Mouse (Mus musculus) frontal cortex, postnatal 10 days (tissue): ENCODE results near the gene Hcar2.

ENCODE experiments used
- DNase-seq, 2 experiments: peaks; one replicate each; pipeline ENCODE4 v3.0.0; 2022; ENCODE audit warnings: low spot score in 2 of 2, mixed read lengths in 1 of 2

Hcar2 gene

DNA sequence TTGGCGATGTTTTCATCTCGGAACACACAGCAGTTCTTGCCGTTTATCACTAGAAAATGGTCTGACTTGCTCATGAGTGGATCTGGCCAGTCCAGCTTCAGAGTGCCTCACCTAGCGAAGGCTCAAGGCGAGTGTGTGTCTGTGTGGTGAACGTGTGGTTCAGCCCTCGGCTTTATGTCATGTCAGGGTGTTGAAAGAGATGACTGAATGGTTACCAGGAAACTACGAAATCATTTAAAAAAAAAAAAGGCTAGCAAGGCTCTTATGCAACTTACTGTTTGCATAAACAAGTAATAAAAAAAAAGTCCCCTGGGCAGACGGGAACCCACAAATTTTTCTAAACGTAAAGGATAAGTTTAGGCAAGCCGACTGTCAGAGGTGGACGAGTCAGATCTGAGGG is at the start of gene Hcar2:
Gene Hcar2, minus strand, starts transcription at position 135 of the 400 bp plus-strand sequence.
- DNase-seq = no peak

GRCm38 (mm10) chr5:123914852-123915251 is 49.6 kb upstream of the Hcar2 start:
- no peak for DNase-seq

DNA sequence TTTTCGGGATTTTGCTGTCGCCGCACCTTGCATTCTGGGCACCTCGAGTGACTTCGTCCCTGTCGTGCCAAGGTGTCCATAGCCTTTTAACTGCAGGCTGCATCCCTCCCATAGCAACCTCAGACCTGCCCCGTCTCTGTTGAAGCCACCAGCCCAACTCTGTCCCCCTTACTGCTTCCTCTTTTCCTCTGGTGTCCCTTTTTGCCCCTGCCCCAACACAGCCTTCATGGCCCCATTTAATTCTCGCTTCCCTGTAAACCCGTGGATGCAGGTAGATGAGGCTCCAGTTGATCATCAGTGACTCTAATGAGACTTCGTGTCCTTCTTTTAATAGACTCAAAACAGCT is 42.3 kb upstream of the Hcar2 start:
- no peak for DNase-seq

- peak; percentile 94 to 99 for DNase-seq
These were observed 41.8 kb upstream of the Hcar2 start, which contains the start of gene Denr for GRCm38 (mm10) chr5:123906976-123907630. Gene Denr (plus strand): TSS chr5:123907175.

DNA sequence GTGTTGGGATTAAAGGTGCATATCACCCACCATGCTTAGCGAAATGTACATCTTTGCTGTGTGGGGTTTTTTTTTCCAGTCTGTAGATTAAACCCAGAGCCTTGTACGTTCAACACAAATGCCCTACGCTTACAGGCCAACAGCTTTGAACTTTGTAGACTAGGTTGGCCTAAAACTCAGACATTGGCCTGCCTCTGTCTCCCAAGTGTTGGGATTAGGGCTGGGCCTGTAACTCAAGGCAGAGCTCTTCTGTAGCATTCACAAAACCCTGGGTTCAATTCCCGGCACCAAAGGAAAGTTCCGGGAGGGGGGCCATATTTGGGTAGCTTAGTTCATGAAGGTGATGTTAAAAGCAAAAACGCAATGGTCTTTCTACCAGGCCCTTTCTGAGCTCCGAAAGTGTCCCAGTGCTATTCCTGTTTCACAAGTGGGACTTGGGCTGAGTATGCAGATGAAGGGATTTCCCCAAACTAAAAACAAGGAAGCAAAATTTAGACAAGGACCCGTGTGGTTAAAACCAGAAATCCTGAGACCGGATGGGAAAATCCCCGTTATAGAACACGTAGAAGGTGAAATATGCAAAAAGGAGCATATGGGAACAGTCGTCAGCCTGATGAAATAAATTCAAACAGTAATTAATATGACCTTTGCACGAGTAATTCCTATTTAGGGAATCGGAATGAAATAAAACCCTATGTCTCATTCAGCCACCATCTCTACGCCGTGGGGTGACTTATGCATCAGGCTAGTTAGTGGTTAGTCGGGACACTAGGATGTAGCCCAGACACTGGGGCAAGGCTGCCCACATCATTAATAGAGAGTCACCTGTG is 41.1 kb upstream of the Hcar2 start:
- DNase-seq = no peak

DNA sequence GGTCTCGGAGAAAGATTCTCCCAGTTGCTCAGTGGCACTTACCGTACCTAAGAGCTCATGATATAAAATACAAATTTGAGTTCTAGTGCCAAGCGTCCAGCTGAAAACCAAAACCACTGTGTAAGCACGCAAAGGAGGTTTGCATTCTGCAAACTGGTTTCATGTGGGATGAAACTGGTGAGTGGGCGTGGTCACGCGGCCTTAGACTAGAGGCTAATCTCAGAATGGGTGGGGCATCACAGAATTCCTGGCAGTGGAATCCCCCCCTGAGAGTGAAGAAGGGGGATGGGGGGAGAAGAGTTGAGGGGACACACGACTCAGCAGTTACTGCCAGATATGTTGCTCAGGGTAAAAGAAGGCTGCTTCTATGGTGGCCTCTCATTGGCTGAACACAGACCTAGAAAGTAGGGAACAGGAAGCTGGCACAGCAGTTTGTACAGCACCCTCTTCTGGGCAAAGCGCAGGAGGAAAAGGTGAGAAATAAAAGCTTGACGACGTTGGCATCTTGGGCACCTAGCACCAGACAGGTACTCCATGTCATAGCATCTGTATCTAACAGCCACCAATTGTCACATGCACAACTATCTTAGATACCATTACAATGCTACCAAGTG is 38.9 kb upstream of the Hcar2 start:
- DNase-seq = no peak

- no peak for DNase-seq
These were observed 32.1 kb upstream of the Hcar2 start for GRCm38 (mm10) chr5:123897352-123897751.

DNA sequence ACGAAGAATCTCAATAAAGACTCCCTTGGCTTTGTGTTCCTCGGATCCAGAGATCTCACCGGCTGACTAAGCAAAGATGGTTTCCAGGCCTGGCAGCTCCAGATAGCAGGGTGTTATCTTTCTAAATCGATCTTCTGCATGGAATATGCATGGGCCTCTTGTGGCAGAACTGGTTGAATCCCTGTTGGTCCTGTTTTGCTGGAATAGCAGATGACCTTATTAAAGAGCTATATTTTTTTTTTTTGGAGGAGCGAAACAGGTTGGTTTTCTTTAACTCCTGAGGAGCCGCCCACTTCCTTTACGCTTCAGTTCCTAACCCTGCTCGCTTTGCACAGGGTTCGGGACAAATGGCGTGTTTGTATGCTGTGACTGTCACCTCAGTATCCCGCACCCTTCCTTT is 31.1 kb upstream of the Hcar2 start:
- no peak for DNase-seq

GRCm38 (mm10) chr5:123893520-123893919 is 28.2 kb upstream of the Hcar2 start:
- DNase-seq = no peak

DNA sequence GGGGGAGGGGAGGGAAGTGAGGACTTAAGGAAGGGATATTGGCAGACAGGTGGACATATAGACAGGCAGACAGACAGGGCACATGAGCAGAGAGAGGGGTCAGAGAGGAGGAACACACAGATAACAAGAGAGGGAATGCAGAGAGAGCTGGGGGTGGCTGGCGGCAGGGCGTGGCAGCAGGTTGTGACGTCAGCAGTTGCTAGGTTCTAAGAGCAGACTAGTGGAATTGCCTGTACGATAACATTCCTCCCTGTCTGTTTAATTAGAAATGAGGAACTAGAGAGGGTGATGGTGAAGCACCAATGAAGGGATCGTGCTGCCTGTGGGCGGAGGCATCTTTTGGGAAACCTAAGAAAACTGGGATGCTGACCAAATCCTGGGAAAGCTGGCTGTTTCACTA is 26.4 kb upstream of the Hcar2 start:
- DNase-seq = peak in 1 of 2 experiments; percentile 28

DNA sequence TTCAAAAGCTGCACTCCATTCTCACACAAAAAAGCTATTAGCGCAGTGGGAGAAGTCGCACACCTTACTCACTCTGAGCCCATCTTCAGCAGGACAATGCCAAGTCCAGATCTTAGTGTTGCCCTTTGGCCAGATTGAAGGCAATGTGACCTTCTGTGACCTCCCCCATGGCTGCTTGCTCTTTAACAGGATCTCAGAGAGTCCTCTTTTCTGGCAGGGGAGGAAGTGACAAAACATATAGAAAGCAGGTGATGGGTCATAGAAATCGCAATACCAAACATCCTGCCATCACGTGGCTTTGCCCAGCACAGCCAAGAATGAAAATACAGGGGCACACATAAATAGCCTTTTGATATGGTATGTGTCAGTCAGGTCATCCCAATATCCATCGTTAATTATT is 25.7 kb upstream of the Hcar2 start:
- no peak for DNase-seq

- DNase-seq = no peak
These were observed 25.0 kb upstream of the Hcar2 start for GRCm38 (mm10) chr5:123890312-123890711.

- DNase-seq = no peak
These were observed 21.1 kb upstream of the Hcar2 start for GRCm38 (mm10) chr5:123886365-123886764.

DNA sequence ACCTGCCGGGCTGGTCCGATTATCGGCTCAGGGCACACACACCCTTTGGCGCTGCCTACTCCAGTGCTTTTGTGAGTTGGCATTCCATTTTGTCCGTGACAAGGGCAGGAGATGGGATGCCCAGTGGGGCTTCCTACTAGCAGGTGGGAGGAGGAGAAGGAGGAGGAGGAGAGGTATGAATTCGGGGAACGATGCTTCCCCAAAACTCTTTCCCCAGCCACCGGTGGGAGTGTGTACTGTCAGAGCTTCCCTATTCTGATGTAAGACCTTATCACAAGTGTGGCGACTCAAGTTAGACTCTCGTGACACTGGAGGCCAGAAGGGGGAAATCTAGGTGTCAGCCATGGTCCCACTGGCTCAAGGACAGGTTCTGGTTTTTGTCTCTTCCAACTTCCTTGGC is 19.0 kb upstream of the Hcar2 start:
- DNase-seq = no peak

DNA sequence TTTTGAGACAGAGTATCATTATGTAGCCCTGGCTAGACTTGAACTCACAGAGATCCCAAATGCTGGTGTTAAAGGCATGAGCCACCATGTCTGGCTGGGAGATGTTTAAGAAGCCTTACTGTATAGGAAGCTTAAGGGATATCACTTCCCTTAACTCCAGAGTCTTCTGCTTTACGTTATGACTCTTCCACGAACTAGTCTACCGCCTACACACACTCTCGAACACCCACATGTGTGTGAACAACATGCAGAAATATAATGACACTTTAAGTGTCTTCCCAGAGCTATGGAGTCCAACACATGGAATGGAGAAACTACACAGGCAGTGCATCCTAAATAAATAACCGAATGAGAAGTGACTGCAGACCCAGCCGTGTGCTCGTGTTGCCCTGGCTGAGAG is 18.6 kb upstream of the Hcar2 start:
- no peak for DNase-seq

GRCm38 (mm10) chr5:123880778-123881177 is 15.5 kb upstream of the Hcar2 start:
- DNase-seq = no peak

- no peak for DNase-seq
These were observed 14.6 kb upstream of the Hcar2 start, which contains the start of gene Hcar1 for GRCm38 (mm10) chr5:123879928-123880327. Gene Hcar1 (minus strand): TSS chr5:123880020.

DNA sequence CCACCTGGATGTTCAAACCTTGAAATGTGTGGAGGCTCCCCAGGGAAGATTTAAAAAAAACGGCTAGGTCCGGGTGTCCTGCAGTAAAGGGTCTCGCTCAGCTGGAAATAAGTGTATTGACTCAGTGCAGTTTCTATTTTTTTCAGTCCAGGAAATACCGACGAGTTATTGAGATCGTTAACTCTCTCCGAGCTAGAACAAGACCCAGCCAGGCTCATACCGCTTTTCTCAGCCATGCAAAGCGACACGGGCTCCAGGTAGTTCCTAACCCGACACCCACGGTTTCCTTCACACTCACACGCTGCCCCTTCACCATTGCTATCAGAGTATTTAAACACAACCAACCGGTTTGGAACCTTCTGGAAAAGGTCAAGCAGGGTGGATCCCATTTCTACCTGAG is 12.8 kb upstream of the Hcar2 start:
- DNase-seq = no peak

DNA sequence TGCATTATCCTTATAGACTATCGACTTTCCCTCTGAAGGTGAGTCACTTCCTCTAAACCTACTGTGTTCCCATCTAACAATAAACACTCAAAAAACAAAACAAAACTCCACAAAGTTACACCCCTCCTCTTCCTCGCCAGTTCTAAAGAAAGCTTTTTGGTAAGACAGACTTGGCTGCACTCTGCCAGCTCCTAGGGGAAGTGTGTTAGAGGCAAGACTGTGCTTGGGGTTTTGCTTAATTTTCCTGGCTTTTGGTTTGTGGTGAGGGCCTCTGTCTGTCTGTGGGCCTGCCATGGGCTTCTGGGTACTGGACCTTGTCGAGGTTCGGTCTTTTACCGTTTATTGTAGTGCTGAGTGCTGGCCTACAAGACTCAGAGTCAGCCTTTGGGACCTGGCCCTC is 8.9 kb upstream of the Hcar2 start:
- no peak for DNase-seq

DNA sequence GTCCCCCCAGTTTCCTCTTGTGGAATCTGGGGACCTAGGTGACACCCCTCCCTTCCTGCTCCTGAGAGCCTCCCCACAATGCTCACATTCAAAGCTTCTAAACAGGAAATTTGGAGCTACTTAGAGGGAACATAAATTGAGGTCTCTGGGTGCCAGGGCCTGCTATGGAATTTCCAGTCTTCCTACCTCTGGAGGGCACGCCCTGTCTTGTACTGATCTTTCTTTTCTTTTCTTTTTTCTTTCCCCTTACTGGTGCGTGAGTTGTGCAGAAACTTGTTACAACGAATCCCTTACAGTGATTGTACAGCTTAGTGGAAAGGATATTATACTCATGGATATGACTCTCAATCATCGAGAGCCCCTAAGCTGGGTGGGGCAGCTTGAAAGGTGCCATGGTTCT is 4.3 kb upstream of the Hcar2 start:
- DNase-seq = no peak

GRCm38 (mm10) chr5:123866457-123866856 is 1.2 kb upstream of the Hcar2 start:
- DNase-seq = no peak

GRCm38 (mm10) chr5:123863934-123864333 is 1.4 kb downstream of the Hcar2 start:
- DNase-seq = no peak
